Mouse (Mus musculus): ENCODE measurements at regions not wholly inside any gene's neighbourhood (a gene's known extent, or its start where the extent isn't known, plus 50 kb on each side); places are given as distances from the start of the nearest gene placed in this dataset.

DNA sequence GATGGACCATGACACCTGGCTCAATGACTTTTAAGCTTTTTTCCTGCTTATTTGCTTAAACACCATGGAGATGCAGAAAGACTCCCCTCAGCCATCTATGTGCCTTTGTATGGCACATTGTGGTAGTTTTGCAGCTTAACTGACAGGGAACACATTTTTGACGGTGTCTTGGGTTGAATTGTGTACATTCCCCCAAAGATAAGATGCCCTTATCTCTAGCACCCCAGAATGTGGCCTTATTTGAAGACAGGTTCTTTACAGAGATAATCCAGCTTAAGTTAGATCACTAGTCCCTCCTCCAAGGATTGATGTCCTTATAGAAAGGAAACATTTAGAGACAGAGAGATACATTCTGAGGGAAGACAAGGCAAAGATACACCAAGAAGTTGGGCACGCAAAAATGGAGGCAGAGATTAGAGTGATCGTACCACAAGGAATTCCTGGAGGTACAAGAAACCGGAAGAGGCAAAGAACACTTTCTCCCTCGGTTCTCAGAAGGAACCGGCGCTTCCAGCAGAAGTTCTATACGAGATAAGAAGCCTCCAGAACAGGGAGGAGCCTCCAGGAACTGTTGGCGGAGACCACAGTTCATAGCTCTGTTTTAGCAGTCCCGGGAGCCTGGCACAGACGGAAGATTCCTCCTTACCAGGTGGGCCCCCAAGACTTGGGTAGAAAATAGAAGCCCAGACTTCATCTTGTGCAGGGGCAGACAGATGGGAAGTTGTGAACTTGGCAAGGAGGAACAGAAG, 58.8 kb upstream of the Acsl1 start:
- in situ Hi-C loops (cut with MboI, MseI) = no loop called here

DNA sequence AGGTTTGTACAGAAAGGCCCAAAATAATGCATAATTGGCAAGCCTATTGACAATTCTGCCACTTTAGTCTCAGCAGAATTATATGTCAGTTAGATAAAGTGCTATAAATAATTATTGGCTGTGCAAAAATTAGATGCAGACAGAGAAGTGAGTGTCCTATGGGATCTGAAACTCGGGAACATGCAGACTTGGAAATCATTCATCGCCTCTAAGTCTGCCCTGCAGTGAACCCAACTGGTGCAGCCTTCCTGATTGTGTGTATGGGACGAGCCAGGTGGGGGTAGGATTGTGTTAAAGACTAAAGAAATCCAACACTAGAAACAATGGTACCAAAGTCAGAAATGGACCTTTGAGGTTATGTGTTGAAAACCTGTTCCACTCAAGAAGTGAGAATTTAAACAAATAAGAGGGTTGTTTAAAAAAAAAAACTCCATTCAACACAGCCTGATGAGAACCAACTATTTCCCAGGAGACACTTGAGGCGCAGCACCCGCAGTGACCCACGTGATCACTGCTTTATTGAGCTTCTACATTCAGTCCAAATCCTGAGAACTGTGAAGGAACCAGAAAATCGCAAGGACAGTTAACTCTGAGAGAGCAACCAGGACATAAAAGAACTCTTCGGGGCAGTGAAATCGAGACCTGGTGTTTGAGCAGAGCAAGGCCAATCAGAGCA, 57.4 kb upstream of the Acsl1 start:
- in situ Hi-C loops (cut with MboI, MseI) = no loop called here

DNA sequence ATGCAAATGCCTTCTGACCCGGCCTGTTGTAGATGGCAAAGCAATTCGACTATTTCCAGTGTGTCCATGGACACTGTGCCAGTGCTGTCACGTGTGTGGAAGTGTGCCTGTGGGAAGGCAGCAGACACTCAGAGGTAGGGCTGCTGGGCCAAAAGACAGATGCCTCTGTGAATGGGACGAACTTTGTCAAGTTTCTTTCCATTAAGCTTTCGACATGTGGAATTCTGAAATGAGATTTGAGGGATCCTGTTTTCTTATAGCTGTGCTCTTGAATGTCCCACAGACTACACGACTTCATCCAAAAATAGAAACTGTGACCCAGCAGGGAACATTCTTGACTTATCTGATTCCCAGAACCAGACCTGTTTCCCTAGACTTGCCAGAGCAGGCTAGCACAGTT, 56.0 kb upstream of the Acsl1 start:
- in situ Hi-C loops (cut with MboI, MseI) = no loop called here

DNA sequence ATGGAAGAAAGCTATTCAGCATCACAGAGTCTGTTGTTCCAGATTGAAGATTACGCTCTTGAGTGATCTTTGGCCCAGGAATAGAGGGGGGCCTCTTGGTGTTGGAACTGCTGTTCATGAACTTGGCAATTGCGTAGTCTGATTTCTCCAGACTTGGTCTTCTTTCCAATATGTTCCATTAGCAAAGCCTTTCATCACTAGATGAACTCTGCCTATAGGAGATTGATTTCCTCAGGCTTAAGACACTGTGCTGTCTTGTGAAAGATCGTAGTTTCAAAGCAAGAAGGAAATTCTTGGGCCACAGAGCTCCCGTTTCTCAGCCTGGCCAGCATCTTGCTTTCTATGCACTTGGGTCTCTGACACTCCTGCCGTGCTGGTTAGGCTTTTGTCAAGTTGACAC, 51.4 kb upstream of the Acsl1 start:
- in situ Hi-C loops (cut with MboI, MseI) = no loop called here

DNA sequence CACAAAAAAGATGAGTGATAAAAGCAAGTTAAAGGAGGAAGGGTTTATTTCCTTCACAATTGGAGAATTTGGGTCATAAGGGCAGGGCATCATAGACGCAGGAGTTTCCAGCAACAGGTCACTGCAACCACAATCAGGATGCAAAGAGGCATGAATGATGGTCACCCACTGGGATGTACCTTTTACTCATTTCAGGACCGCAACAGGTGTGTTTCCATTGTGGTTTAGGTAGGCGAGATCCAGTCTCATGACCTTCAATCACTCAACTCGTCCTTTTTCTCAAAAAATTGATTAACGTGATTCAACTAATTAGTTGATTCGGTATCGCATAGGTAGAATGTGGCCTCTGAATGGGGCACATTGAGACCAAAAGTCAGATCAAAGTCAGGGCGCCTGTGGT, 50.4 kb upstream of the Acsl1 start:
- in situ Hi-C loops (cut with MboI, MseI) = no loop called here
